Mouse (Mus musculus): ENCODE results near the gene Gadd45b. TPM values are rescaled to one million over a fixed set of nuclear protein-coding genes. Genes with fewer than 3 reads are reported as not detected.

Gene Gadd45b
- polyA plus RNA-seq, 1 experiment from 2014 or later, result 21.3 TPM

- H3K9ac ChIP-seq (ENCODE audit: low read depth, low read length), result no peak overlapping the region
- H3K4me1 ChIP-seq (ENCODE audit: control insufficient read depth, insufficient read depth, low read length), result peaks cover 47% of the 10 kb centered on the region
- no peaks in the 10 kb centered on the region for H3K36me3 ChIP-seq (ENCODE audit: control insufficient read depth, insufficient read depth, low read length)
- WGBS (ENCODE audit: insufficient replicate concordance), result 83% methylated on average over 5 of the region's 5 CpGs
- no peak overlapping the region for H3K4me2 ChIP-seq
- H3K27ac ChIP-seq (ENCODE audit: low read depth, low read length), result no peak overlapping the region
- H3K27me3 ChIP-seq (ENCODE audit: control insufficient read depth, insufficient read depth, low read length), result no peaks in the 10 kb centered on the region
- H3K4me3 ChIP-seq (ENCODE audit: low read depth, low read length), result no peak overlapping the region
- H3K9me3 ChIP-seq (replicated peaks; ENCODE audit: control insufficient read depth, low read length), result no peaks in the 10 kb centered on the region
- ATAC-seq (replicated peaks; ENCODE audit: insufficient number of reproducible peaks, low FRiP score, low TSS enrichment), result no peak
Measured at GRCm38 (mm10) chr10:80944231-80944630, 14.4 kb downstream of the Gadd45b start.

- Histone ChIP-seq H3K9me3 (replicated peaks; ENCODE audit: control insufficient read depth, low read length) (no peaks in the 10 kb centered on the region), H3K27ac (ENCODE audit: low read depth, low read length) (0 out of 2 replicates have a peak overlapping the region, but pooled peaks have one; percentile 38), H3K4me3 (ENCODE audit: low read depth, low read length) (no peak overlapping the region), H3K9ac (ENCODE audit: low read depth, low read length) (no peak overlapping the region), H3K36me3 (ENCODE audit: control insufficient read depth, insufficient read depth, low read length) (no peaks in the 10 kb centered on the region), H3K4me1 (ENCODE audit: control insufficient read depth, insufficient read depth, low read length) (peaks cover 25% of the 10 kb centered on the region), H3K27me3 (ENCODE audit: control insufficient read depth, insufficient read depth, low read length) (no peaks in the 10 kb centered on the region), H3K4me2 (no peak overlapping the region)
- WGBS (ENCODE audit: insufficient replicate concordance), result 59% methylated on average over 14 of the region's 14 CpGs
- ATAC-seq (replicated peaks; ENCODE audit: insufficient number of reproducible peaks, low FRiP score, low TSS enrichment), result no peak
Measured at GRCm38 (mm10) chr10:80946684-80947437, 17.0 kb downstream of the Gadd45b start.

GRCm38 (mm10) chr10:80947802-80948201 is 17.9 kb downstream of the Gadd45b start:
- ATAC-seq (replicated peaks; ENCODE audit: insufficient number of reproducible peaks, low FRiP score, low TSS enrichment), result no peak

GRCm38 (mm10) chr10:80948570-80948969 is 18.7 kb downstream of the Gadd45b start:
- no peak overlapping the region for H3K4me2 ChIP-seq
- peak; percentile 62; the same call in 1 of the 2 replicates for ATAC-seq (replicated peaks; ENCODE audit: insufficient number of reproducible peaks, low FRiP score, low TSS enrichment)
- no peak overlapping the region for H3K4me3 ChIP-seq (ENCODE audit: low read depth, low read length)
- H3K4me1 ChIP-seq (ENCODE audit: control insufficient read depth, insufficient read depth, low read length), result peaks cover 25% of the 10 kb centered on the region
- H3K27ac ChIP-seq (ENCODE audit: low read depth, low read length), result 0 out of 2 replicates have a peak overlapping the region, but pooled peaks have one; percentile 38
- H3K36me3 ChIP-seq (ENCODE audit: control insufficient read depth, insufficient read depth, low read length), result no peaks in the 10 kb centered on the region
- H3K9me3 ChIP-seq (replicated peaks; ENCODE audit: control insufficient read depth, low read length), result no peaks in the 10 kb centered on the region
- H3K9ac ChIP-seq (ENCODE audit: low read depth, low read length), result no peak overlapping the region
- WGBS (ENCODE audit: insufficient replicate concordance), result 32% methylated on average over 6 of the region's 6 CpGs
- H3K27me3 ChIP-seq (ENCODE audit: control insufficient read depth, insufficient read depth, low read length), result no peaks in the 10 kb centered on the region

More at GRCm38 (mm10) chr10:80947802-80948201, 17.9 kb downstream of the Gadd45b start:
- Histone ChIP-seq H3K4me3 (ENCODE audit: low read depth, low read length) (no peak overlapping the region), H3K27me3 (ENCODE audit: control insufficient read depth, insufficient read depth, low read length) (no peaks in the 10 kb centered on the region), H3K9ac (ENCODE audit: low read depth, low read length) (no peak overlapping the region), H3K27ac (ENCODE audit: low read depth, low read length) (peak overlapping the region; percentile 38), H3K4me2 (no peak overlapping the region), H3K36me3 (ENCODE audit: control insufficient read depth, insufficient read depth, low read length) (no peaks in the 10 kb centered on the region), H3K4me1 (ENCODE audit: control insufficient read depth, insufficient read depth, low read length) (peaks cover 25% of the 10 kb centered on the region), H3K9me3 (replicated peaks; ENCODE audit: control insufficient read depth, low read length) (no peaks in the 10 kb centered on the region)
- 17% methylated on average over 2 of the region's 2 CpGs for WGBS (ENCODE audit: insufficient replicate concordance)

GRCm38 (mm10) chr10:80949081-80949480 is 19.2 kb downstream of the Gadd45b start:
- Histone ChIP-seq H3K27me3 (ENCODE audit: control insufficient read depth, insufficient read depth, low read length) (no peaks in the 10 kb centered on the region), H3K9ac (ENCODE audit: low read depth, low read length) (no peak overlapping the region), H3K4me1 (ENCODE audit: control insufficient read depth, insufficient read depth, low read length) (peaks cover 25% of the 10 kb centered on the region), H3K9me3 (replicated peaks; ENCODE audit: control insufficient read depth, low read length) (no peaks in the 10 kb centered on the region), H3K4me3 (ENCODE audit: low read depth, low read length) (no peak overlapping the region), H3K27ac (ENCODE audit: low read depth, low read length) (no peak overlapping the region), H3K36me3 (ENCODE audit: control insufficient read depth, insufficient read depth, low read length) (no peaks in the 10 kb centered on the region), H3K4me2 (no peak overlapping the region)
- ATAC-seq (replicated peaks; ENCODE audit: insufficient number of reproducible peaks, low FRiP score, low TSS enrichment), result no peak
- WGBS (ENCODE audit: insufficient replicate concordance), result 77% methylated on average over 3 of the region's 3 CpGs

- Histone ChIP-seq H3K4me1 (ENCODE audit: control insufficient read depth, insufficient read depth, low read length) (peaks cover 34% of the 10 kb centered on the region), H3K9ac (ENCODE audit: low read depth, low read length) (no peak overlapping the region), H3K27ac (ENCODE audit: low read depth, low read length) (no peak overlapping the region), H3K36me3 (ENCODE audit: control insufficient read depth, insufficient read depth, low read length) (no peaks in the 10 kb centered on the region), H3K27me3 (ENCODE audit: control insufficient read depth, insufficient read depth, low read length) (no peaks in the 10 kb centered on the region), H3K4me3 (ENCODE audit: low read depth, low read length) (no peak overlapping the region), H3K9me3 (replicated peaks; ENCODE audit: control insufficient read depth, low read length) (no peaks in the 10 kb centered on the region), H3K4me2 (no peak overlapping the region)
- WGBS (ENCODE audit: insufficient replicate concordance), result 26% methylated on average over 5 of the region's 5 CpGs
- ATAC-seq (replicated peaks; ENCODE audit: insufficient number of reproducible peaks, low FRiP score, low TSS enrichment), result no peak
Measured at GRCm38 (mm10) chr10:80950314-80950713, 20.4 kb downstream of the Gadd45b start.

- no peak overlapping the region for H3K27ac ChIP-seq (ENCODE audit: low read depth, low read length)
- no peak for ATAC-seq (replicated peaks; ENCODE audit: insufficient number of reproducible peaks, low FRiP score, low TSS enrichment)
Measured at GRCm38 (mm10) chr10:80951761-80952390, 22.0 kb downstream of the Gadd45b start.

GRCm38 (mm10) chr10:80952449-80952848 is 22.6 kb downstream of the Gadd45b start:
- H3K4me1 ChIP-seq (ENCODE audit: control insufficient read depth, insufficient read depth, low read length), result peaks cover 31% of the 10 kb centered on the region
- no peak overlapping the region for H3K27ac ChIP-seq (ENCODE audit: low read depth, low read length)
- no peak for ATAC-seq (replicated peaks; ENCODE audit: insufficient number of reproducible peaks, low FRiP score, low TSS enrichment)
- 75% methylated on average over 15 of the region's 15 CpGs for WGBS (ENCODE audit: insufficient replicate concordance)
- H3K4me2 ChIP-seq, result no peak overlapping the region
- H3K36me3 ChIP-seq (ENCODE audit: control insufficient read depth, insufficient read depth, low read length), result no peaks in the 10 kb centered on the region
- no peak overlapping the region for H3K9ac ChIP-seq (ENCODE audit: low read depth, low read length)
- H3K4me3 ChIP-seq (ENCODE audit: low read depth, low read length), result no peak overlapping the region
- no peaks in the 10 kb centered on the region for H3K27me3 ChIP-seq (ENCODE audit: control insufficient read depth, insufficient read depth, low read length)
- H3K9me3 ChIP-seq (replicated peaks; ENCODE audit: control insufficient read depth, low read length), result no peaks in the 10 kb centered on the region

More at GRCm38 (mm10) chr10:80951761-80952390, 22.0 kb downstream of the Gadd45b start:
- Histone ChIP-seq H3K36me3 (ENCODE audit: control insufficient read depth, insufficient read depth, low read length) (no peaks in the 10 kb centered on the region), H3K4me1 (ENCODE audit: control insufficient read depth, insufficient read depth, low read length) (peaks cover 36% of the 10 kb centered on the region), H3K4me3 (ENCODE audit: low read depth, low read length) (no peak overlapping the region), H3K4me2 (no peak overlapping the region), H3K9me3 (replicated peaks; ENCODE audit: control insufficient read depth, low read length) (no peaks in the 10 kb centered on the region), H3K27me3 (ENCODE audit: control insufficient read depth, insufficient read depth, low read length) (no peaks in the 10 kb centered on the region), H3K9ac (ENCODE audit: low read depth, low read length) (no peak overlapping the region)
- WGBS (ENCODE audit: insufficient replicate concordance), result 73% methylated on average over 10 of the region's 10 CpGs
